Mouse (Mus musculus) hematopoietic stem cell, adult 5-6 weeks (primary cell): ENCODE data around the gene Spryd4. TPM values are rescaled to one million over a fixed set of nuclear protein-coding genes. Genes with fewer than 3 reads are reported as not detected.
"Not testable (repeated sequence)": the region's sequence is repeated elsewhere in the genome, so short reads cannot be mapped to it uniquely, and the experiment has no call there.

ENCODE experiments used
- ATAC-seq, 2 experiments: fragments of 125-278 bp in 1 of 2; replicated peaks in 1 of 2; 2 replicates each; pipeline ENCODE4 v1.8.0; 2016 to 2017; ENCODE audit warnings: inconsistent platforms in 2 of 2, mild to moderate bottlenecking in 2 of 2, moderate number of reproducible peaks in 2 of 2, low read depth in 1 of 2, moderate TSS enrichment in 1 of 2; ENCODE audit not compliant: low FRiP score in 2 of 2, poor library complexity in 2 of 2, severe bottlenecking in 2 of 2, insufficient read depth in 1 of 2, low TSS enrichment in 1 of 2
- total RNA-seq: library from RNA; stranded (forward); fragments of 172-1452, 232-1000 nt; gene quantifications from 2 replicates; pipeline ENCODE4 v1.2.3, GENCODE M21; 2017

The Spryd4 gene
- total RNA-seq, 1 experiment from 2014 or later, result 11.9 TPM

- ATAC-seq, result peak in 1 of 2 experiments; percentile 19; a peak in 1 of 4 replicates
Observed at GRCm38 (mm10) chr10:128231146-128231545, 19.5 kb upstream of the Spryd4 start.

GRCm38 (mm10) chr10:128230582-128230981 lies 19.0 kb upstream of the Spryd4 start:
- ATAC-seq, result no peak

- no peak for ATAC-seq
Observed at GRCm38 (mm10) chr10:128228009-128228408, 16.4 kb upstream of the Spryd4 start.

GRCm38 (mm10) chr10:128227592-128227991 lies 16.0 kb upstream of the Spryd4 start:
- ATAC-seq, result no peak

GRCm38 (mm10) chr10:128225538-128225937 lies 13.9 kb upstream of the Spryd4 start, which contains the start of gene Mip:
TSS of gene Mip (plus strand) at chr10:128225838.
- ATAC-seq, result no peak

GRCm38 (mm10) chr10:128225064-128225463 lies 13.5 kb upstream of the Spryd4 start:
- no peak for ATAC-seq

- no peak for ATAC-seq
Observed at GRCm38 (mm10) chr10:128221533-128222286, 10.1 kb upstream of the Spryd4 start.

GRCm38 (mm10) chr10:128218387-128219117 lies 6.9 kb upstream of the Spryd4 start:
- ATAC-seq, result peak in 1 of 2 experiments; percentile 25; a peak in 1 of 4 replicates

GRCm38 (mm10) chr10:128214981-128215380 lies 3.4 kb upstream of the Spryd4 start:
- ATAC-seq, result no peak

GRCm38 (mm10) chr10:128214112-128214511 lies 2.5 kb upstream of the Spryd4 start:
- not testable (repeated sequence) for ATAC-seq

GRCm38 (mm10) chr10:128212871-128213323 lies 1.3 kb upstream of the Spryd4 start:
- ATAC-seq, result peak; percentile 62 to 75

- ATAC-seq, result no peak
Observed at GRCm38 (mm10) chr10:128212148-128212547, 541 bp upstream of the Spryd4 start.

GRCm38 (mm10) chr10:128210954-128211353 lies 653 bp downstream of the Spryd4 start:
- peak in 1 of 2 experiments; percentile 15; a peak in 1 of 4 replicates for ATAC-seq

GRCm38 (mm10) chr10:128210131-128210530 lies 1.5 kb downstream of the Spryd4 start:
- ATAC-seq, result no peak

GRCm38 (mm10) chr10:128209311-128210009 lies 2.1 kb downstream of the Spryd4 start:
- ATAC-seq, result no peak

GRCm38 (mm10) chr10:128208326-128208725 lies 3.3 kb downstream of the Spryd4 start:
- no peak for ATAC-seq

- ATAC-seq, result no peak
Observed at GRCm38 (mm10) chr10:128204941-128205340, 6.7 kb downstream of the Spryd4 start.

- ATAC-seq, result no peak
Observed at GRCm38 (mm10) chr10:128201856-128202255, 9.8 kb downstream of the Spryd4 start.
